Mouse (Mus musculus) kidney, adult 2 months (tissue): ENCODE data around the gene Olfr763.

Source experiments
- CTCF ChIP-seq: fragments of 200-500 bp; conservative IDR thresholded peaks from 2 replicates; pipeline ENCODE4 v1.5.1; 2011; ENCODE audit warnings: low read depth, mild to moderate bottlenecking, control low read depth, low read length, moderate library complexity, mixed read lengths; ENCODE audit not compliant: insufficient read depth, insufficient read length
- POLR2A ChIP-seq: fragments of 200-500 bp; IDR thresholded peaks from one replicate; pipeline ENCODE4 v1.6.1; 2011; ENCODE audit warnings: low read depth, low read length, control low read depth

- TF ChIP-seq POLR2A: no peak
- no peak for TF ChIP-seq CTCF
Measured at GRCm38 (mm10) chr10:128990994-128991393, 19.6 kb upstream of the Olfr763 start.
